Mouse (Mus musculus) Patski (cell line): ENCODE data around the gene Gfy. TPM values are rescaled to one million over a fixed set of nuclear protein-coding genes. Genes with fewer than 3 reads are reported as not detected.

ENCODE experiments used
- ATAC-seq: fragments of 100-300 bp; one replicate; pipeline ENCODE4 v1.8.0; 2021
- CTCF ChIA-PET: fragments of 350-600 bp; sonication (Branson Sonifier 250); formaldehyde crosslinking; loops from one replicate; lab custom pipeline; 2022; ENCODE audit warnings: inconsistent platforms; lab: Charles Lee
- POLR2A ChIA-PET: fragments of 350-600 bp; sonication (Branson Sonifier 250); formaldehyde crosslinking; loops from one replicate; lab custom pipeline; 2022; ENCODE audit warnings: antibody characterized with exemption, inconsistent platforms; lab: Charles Lee
- DNase-seq: peaks from one replicate; pipeline ENCODE4 v3.0.0-alpha.2; 2011; ENCODE audit warnings: low read depth, low spot score
- H3K27me3 ChIP-seq: fragments of 371-371 bp; one replicate; pipeline ENCODE4 v1.5.1; 2021
- CTCF ChIP-seq: fragments of 100-300 bp; IDR thresholded peaks from one replicate; pipeline ENCODE4 v1.5.1; 2021
- in situ Hi-C: fragments of 300-500 bp; cut with MboI; formaldehyde crosslinking; loops from 3 replicates; pipeline ENCODE4 v1.11.1; 2018; ENCODE audit warnings: low pct_unique_long_range_greater_than_20kb, mixed read lengths
- polyA plus RNA-seq: library from polyadenylated mRNA; unstranded; gene quantifications from one replicate; pipeline ENCODE4 v1.2.3, GENCODE M21; 2021

The Gfy gene
- polyA plus RNA-seq, 1 experiment from 2014 or later: not detected

DNA sequence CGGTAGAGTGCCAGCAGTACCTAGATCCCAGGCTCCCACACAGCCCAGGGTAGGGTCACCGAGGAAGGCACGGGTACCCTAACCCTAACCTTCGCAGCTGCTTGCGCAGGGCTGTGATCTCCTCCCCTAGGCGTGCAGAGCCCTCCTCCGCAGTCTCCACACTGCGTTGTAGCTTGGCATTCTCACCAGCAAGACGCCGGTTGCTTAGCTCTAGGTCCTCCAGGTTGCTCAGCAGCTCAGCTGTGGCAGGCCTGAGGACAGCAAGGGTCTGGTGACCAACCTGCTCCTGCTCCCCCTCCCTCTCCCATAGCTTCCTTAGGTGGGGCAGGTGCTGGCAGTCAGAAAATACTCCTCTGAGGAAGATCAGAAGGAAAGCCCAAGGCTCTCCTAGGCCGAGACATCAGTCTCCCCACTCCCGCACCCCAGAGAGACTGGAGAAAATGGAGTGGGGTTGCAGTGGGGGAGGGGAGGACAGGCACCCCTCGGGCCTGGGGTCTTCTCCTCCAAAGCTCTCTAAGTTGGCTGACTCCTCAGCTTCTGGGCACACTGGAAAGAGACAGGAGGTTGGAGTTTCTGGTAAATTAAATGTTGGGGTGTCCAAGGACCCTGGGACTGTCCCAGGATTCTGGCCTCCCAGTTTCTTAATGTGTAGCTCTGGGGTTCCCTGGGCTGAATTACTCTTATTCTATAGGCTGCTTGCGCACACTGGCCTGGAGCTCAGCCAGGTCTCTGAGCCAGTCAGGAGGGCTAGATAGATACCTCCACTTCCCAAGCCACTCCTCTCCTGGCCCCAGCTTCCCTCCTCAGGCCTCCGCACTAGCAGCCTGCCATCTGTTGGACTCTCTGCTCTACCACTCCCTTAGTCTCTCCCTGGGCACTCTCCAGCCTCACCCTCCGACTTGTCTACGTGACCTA lies 14.8 kb upstream of the Gfy start:
- POLR2A ChIA-PET: interaction anchor here (2.1 kb wide), 1 partner anchor 12 kb away, joined by 5 read pairs; no protein-coding TSS in a partner anchor
- in situ Hi-C loops: no loop called here
- H3K27me3 ChIP-seq: peaks cover 43% of the 10 kb centered on the region
- CTCF ChIA-PET: interaction anchor here (0.9 to 2.7 kb wide), 2 partner anchors 32 kb away, joined by 8 read pairs; no protein-coding TSS in a partner anchor
- DNase-seq (no peak), ATAC-seq (no peak)
- TF ChIP-seq CTCF: no peak

DNA sequence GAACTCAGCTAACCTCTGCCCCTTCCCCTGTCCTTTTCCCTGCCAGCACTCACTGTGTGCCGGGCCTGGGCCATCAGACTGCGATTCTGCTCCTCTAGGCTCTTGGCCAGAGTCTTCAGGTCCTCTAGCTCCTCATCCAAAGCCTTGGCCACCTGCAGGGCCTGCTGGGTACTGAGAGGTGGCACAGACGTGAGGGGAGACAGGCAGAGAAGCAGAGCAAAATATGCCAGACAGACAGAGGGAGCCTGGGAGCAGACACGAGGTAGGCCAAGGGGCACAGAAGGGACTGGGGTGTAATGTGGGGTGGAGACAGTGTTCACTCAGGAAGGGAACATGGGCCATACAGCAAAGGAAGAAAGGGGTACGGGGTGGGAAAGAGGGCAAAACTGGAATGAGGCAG lies 14.0 kb upstream of the Gfy start:
- POLR2A ChIA-PET: interaction anchor here (2.1 kb wide), 1 partner anchor 11 kb away, joined by 5 read pairs; no protein-coding TSS in a partner anchor
- ATAC-seq (no peak), DNase-seq (no peak)
- CTCF ChIA-PET: interaction anchor here (2.7 kb wide), 1 partner anchor 31 kb away, joined by 8 read pairs; no protein-coding TSS in a partner anchor
- peaks cover 47% of the 10 kb centered on the region for H3K27me3 ChIP-seq
- TF ChIP-seq CTCF: no peak
- in situ Hi-C loops: no loop called here

DNA sequence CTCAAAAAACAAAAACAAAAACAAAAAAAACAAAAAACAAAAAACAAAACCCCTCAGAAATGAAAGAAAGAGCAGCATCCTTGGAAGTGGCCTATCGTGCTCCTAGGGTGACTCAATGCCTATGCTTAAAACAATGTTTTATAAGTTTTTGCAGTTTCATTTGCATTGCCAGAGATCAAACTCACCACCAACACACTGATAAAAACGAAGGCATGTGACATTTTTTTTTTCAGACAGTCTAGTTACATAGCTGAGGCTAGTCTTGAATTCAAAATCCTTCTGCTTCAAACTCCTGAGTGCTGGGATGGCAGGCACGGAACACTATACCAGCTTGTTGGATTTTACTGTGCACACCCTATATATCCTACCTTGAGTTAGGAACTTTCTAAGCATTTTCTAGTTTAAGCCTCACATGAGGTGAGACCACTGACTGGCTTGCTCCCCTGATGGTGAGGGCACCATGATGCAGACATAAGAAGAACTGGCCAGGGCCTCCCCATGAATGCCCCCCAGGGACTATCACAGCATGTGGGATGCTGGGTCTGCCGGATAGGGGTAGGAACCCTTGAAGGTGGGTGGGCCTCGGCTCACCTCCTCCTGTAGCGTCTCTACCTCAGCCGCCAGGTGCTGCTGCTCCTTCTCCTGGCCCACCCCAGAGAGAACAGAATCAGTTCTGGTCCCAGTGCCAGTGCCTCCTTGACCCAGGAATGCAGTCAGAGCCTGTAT lies 13.4 kb upstream of the Gfy start:
- H3K27me3 ChIP-seq: peaks cover 49% of the 10 kb centered on the region
- ATAC-seq: no peak
- in situ Hi-C loops: no loop called here
- no peak for DNase-seq
- ChIA-PET CTCF (interaction anchor here (2.7 kb wide), 1 partner anchor 31 kb away, joined by 8 read pairs; no protein-coding TSS in a partner anchor), POLR2A (interaction anchor here (2.1 kb wide), 1 partner anchor 10 kb away, joined by 5 read pairs; no protein-coding TSS in a partner anchor)
- no peak for TF ChIP-seq CTCF

DNA sequence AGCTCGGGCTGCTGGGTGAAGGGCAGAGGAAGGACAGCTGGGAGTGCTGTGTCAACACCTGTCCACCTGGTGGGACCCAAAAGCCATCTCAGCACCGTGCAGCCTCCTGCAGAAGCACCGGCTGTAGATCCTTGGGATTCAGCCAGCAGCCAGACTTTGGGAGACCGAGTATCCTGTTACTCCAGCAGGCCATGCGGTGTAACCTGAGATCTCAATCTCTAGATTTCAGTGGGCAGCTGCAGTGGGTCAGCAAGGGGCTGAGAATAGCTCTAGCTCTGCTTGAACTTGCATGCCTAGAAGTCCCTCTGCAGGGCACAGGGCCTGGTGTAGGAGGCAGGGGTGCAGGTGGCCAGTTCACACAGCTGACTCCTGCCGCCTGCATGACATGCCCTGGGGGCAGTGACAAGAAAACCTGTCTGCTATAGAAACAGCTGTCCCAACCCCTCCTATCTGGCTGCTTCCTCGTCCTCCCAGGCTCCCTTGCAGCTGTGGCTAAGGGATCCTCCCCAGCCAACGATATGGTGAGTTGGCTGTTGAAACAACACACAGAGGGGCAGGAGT lies 12.5 kb upstream of the Gfy start:
- no peak for TF ChIP-seq CTCF
- DNase-seq (no peak), ATAC-seq (no peak)
- peaks cover 44% of the 10 kb centered on the region for H3K27me3 ChIP-seq
- ChIA-PET CTCF (interaction anchor here (2.7 kb wide), 1 partner anchor 30 kb away, joined by 8 read pairs; no protein-coding TSS in a partner anchor), POLR2A (no interaction called here)
- in situ Hi-C loops: no loop called here

DNA sequence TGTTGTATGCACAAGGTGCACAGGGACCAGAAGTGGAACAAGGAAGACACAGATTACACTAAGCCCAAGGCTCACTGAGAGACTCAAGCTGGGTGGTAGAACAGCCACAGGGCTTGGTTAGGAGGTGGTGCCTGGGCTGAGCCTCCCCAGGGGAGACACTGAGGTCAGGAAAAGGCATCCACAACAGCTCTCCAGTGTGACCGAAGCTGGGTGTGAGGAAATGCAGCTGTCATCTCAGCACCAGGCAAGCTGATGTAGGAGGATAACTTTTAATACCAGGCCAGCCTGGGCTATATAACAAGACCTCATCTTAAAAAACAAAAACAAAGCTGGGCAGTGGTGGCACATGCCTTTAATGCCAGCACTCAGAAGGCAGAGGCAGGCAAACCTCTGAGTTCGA lies 11.8 kb upstream of the Gfy start:
- in situ Hi-C loops: no loop called here
- no peak for TF ChIP-seq CTCF
- H3K27me3 ChIP-seq: peaks cover 49% of the 10 kb centered on the region
- ChIA-PET CTCF (no interaction called here), POLR2A (no interaction called here)
- ATAC-seq (no peak), DNase-seq (no peak)

DNA sequence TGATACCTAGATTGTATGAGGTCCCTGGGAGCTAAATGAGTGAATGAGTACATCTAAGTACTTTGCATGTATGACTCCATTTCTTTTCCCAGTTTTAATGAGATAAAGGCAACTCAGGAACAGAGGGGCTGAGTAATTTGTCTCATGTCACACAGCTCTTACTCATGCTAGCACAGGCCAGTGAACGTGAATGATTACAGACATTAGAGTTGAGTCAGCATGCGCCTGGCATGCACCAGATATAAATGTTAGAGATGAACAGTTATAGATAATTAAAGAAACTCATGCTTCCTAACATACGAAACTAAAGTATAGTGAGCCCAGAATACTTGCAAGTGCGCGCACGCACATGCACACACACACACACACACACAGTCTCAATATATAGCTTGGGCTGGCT lies 10.8 kb upstream of the Gfy start:
- TF ChIP-seq CTCF: no peak
- peaks cover 57% of the 10 kb centered on the region for H3K27me3 ChIP-seq
- no peak for DNase-seq
- CTCF ChIA-PET: interaction anchor here (1.4 kb wide), 1 partner anchor 9 kb away, joined by 5 read pairs; no protein-coding TSS in a partner anchor
- no peak for ATAC-seq
- in situ Hi-C loops: no loop called here
- POLR2A ChIA-PET: interaction anchor here (0.6 kb wide), 1 partner anchor 205 kb away, joined by 3 read pairs; no protein-coding TSS in a partner anchor

DNA sequence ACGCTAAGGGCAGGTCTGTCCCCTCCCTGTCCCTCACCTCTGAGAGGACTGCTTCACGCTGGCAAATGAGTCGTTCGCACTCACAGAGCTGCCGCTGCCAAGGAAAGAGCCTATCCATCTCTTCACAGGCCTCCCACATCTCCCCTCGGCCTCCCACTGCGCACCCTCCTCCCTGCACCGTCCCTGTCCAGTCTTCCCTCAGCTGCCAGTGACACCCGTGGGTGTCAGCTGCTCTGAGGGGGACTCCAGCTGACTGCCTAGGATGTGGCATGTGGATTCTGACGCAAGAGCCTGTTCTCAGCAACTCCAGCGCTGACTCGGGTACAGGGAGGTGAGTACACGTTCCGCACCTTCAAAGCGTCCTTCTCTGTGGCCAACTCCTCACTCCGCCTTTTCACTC lies 10.2 kb upstream of the Gfy start:
- DNase-seq (no peak), ATAC-seq (no peak)
- in situ Hi-C loops: no loop called here
- ChIA-PET POLR2A (interaction anchor here (0.6 kb wide), 1 partner anchor 204 kb away, joined by 3 read pairs; no protein-coding TSS in a partner anchor), CTCF (interaction anchor here (1.4 kb wide), 1 partner anchor 9 kb away, joined by 5 read pairs; no protein-coding TSS in a partner anchor)
- peaks cover 59% of the 10 kb centered on the region for H3K27me3 ChIP-seq
- no peak for TF ChIP-seq CTCF

DNA sequence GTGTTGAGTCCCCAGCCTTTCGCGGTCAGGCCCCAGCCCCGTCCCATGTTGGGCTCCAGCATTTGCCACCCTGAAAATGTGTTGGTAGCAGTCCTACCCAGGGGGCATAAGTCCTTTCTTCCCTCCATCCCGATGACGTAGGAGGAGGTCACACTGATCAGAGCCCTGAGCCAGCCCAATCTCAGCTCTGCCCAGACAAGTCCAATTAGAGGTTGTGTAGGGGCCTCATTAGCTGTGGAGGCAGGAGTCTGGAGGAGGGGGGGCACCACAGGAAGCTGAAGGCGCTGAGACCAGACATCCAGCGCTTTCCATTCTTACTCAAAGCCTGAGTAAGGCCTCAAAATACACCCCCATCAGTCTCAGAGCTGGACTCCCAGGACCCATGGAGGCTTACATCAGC lies 6.6 kb upstream of the Gfy start:
- CTCF ChIA-PET: interaction anchor here (2.1 kb wide), 1 partner anchor 24 kb away, joined by 6 read pairs; no protein-coding TSS in a partner anchor
- peaks cover 73% of the 10 kb centered on the region for H3K27me3 ChIP-seq
- POLR2A ChIA-PET: no interaction called here
- DNase-seq (no peak), ATAC-seq (no peak)
- in situ Hi-C loops: no loop called here
- TF ChIP-seq CTCF: no peak

DNA sequence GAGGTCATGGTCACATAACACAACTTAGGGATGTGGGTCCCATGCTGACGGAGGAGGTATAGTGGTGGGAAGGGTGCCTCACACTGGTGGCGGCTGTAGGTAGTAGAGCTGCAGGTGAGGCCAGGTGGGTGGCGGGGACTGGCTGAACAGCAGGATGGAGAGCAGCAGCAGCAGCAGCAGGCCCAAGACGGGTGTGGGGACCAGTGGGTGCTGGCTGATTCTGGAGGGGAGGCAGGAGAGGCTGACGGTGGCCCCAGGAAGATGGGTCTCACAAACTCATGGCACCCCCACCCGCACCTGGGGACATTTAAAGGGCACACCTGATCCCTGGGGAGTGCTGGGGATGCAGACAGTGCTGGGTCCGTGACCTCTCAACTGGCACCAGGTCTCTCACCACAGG lies 4.3 kb upstream of the Gfy start:
- in situ Hi-C loops: no loop called here
- no peak for ATAC-seq
- H3K27me3 ChIP-seq: peaks cover 74% of the 10 kb centered on the region

DNA sequence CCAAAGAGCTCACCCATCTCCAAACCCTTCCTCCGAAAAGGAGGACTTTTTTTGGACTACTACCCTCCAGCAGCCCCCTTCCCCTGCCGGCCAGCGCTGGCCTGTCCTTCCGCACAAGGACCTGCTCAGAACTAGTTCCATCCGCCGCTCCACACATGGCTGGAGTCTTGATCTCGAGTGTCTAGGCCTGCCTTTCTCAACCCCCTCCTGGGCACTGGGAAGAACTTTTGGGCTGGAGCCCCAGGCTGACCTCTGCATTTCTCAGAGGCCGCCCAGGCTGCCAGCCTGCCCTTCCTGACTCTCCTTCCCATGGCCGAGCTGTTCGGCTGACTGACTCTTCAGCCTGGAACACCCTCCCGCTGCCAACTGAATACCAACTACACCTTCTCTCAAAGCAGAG lies 3.2 kb upstream of the Gfy start:
- ChIA-PET CTCF (interaction anchor here (0.5 to 1.1 kb wide), 3 partner anchors 20 to 221 kb away, joined by 3 read pairs; no protein-coding TSS in a partner anchor), POLR2A (interaction anchor here (1.6 kb wide), 1 partner anchor 11 kb away, joined by 5 read pairs; no protein-coding TSS in a partner anchor)
- in situ Hi-C loops: no loop called here
- H3K27me3 ChIP-seq: peaks cover 70% of the 10 kb centered on the region
- TF ChIP-seq CTCF: no peak
- DNase-seq (no peak), ATAC-seq (no peak)

More for the DNA sequence above, 4.3 kb upstream of the Gfy start:
- DNase-seq: no peak
- ChIA-PET POLR2A (no interaction called here), CTCF (no interaction called here)
- no peak for TF ChIP-seq CTCF
